Mouse (Mus musculus): ENCODE measurements around the gene Zfp180. TPM values are rescaled to one million over a fixed set of nuclear protein-coding genes. Genes with fewer than 3 reads are reported as not detected.

Gene Zfp180
- polyA plus RNA-seq (2012; rRNA removed) = 8.2 and 9.9 TPM in 2 replicates

GRCm38 (mm10) chr7:24081634-24082431 is at the start of gene Zfp180:
Zfp180 (plus strand) TSS chr7:24081924.

DNA sequence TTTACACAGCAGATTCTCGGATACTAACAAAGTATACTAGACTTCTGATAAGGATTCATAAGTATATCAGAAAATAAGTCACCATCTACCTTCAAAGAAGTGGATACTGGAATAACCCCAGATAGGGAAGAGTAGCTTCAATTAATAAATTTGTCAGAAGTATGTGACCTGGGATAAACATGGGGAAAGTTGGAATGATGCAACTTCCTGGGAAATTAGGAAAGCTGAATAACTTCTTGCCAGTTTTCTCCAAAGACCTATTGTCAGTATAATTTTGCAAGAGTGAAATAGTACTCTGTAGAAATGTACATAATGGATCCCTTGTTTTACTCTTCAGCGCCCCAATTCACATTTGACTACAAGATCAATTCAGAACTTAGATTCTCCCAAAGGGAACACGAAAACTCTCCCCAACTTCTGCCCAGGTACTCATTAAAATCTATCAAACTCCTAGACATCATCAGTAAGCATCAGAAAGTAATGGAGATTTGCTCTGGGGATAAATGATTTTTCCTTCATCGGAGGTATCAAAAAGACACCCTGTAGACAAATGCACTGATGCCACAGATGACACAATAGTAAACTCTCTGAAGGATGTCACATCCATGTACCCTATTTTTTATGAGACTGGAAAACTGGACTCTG is 28.9 kb upstream of the Zfp180 start, which contains the start of gene Vmn1r183:
Vmn1r183 (plus strand) TSS at position 595 of the 645 bp plus-strand sequence.

GRCm38 (mm10) chr7:24112156-24112856 is 30.6 kb downstream of the Zfp180 start, which contains the start of gene Zfp112:
Zfp112 (plus strand) TSS chr7:24112314.

DNA sequence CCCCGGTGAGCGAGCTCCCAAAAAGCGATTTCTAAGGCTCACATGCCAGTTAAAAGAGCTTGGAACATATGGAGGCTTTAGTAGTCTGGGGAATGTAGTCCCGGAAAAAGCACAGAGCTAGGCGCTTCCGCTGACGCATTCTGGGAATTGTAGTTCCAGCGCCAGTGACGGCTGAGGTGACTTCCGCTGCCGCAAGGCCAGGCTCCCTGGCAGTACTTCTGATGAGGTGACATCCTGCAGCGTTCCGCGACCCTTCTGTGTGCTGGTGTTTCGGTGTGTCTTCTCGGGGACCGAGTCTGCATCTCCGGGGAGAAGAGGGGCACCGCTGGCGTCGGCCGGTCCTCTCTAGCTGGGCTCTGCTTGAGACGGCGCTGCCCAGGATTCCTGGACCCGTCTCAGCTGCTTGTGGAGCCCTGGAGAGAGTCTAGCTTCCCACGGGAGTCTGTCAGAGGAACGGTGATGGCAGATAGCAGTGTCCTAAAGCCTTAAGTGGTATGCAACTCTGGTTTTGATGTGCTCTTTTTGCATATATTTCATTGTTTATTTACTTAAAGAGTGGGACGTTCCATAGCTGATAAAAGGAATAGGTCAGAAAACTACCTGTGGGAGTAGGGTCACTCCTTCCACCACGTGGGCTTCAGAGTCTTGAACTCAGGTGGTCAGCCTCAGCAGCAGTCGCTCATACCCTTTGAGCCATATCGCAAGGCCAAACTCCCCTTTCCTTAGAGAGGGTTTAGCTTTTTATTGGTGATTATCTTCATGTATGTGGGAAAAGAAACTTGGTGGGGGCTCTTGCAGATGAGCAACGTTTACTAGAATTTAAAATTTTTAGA is 52.5 kb downstream of the Zfp180 start, which contains the start of gene Zfp235:
Zfp235 (plus strand) TSS at position 174 of the 833 bp plus-strand sequence.

Other genes with a start within 250 kb of the Zfp180 start
- not detected in 2 replicates for gene Vmn1r176, start 244.6 kb upstream of the Zfp180 start, polyA plus RNA-seq (2012; rRNA removed)
- not detected in 2 replicates for gene Vmn1r177, start 215.5 kb upstream of the Zfp180 start, polyA plus RNA-seq (2012; rRNA removed)
- not detected in 2 replicates for gene Vmn1r178, start 189.9 kb upstream of the Zfp180 start, polyA plus RNA-seq (2012; rRNA removed)
- not detected in 2 replicates for gene Vmn1r179, start 154.9 kb upstream of the Zfp180 start, polyA plus RNA-seq (2012; rRNA removed)
- gene Vmn1r180, start 131.3 kb upstream of the Zfp180 start, polyA plus RNA-seq (2012; rRNA removed) = not detected in 2 replicates
- gene Vmn1r181, start 107.3 kb upstream of the Zfp180 start, polyA plus RNA-seq (2012; rRNA removed) = not detected in 2 replicates
- gene V1rd19, start 80.2 kb upstream of the Zfp180 start, polyA plus RNA-seq (2012; rRNA removed) = not detected in 2 replicates
- gene Vmn1r183, start 28.7 kb upstream of the Zfp180 start, polyA plus RNA-seq (2012; rRNA removed) = not detected in 2 replicates
- 0.88 and 1.3 TPM in 2 replicates for gene Zfp112, start 30.4 kb downstream of the Zfp180 start, polyA plus RNA-seq (2012; rRNA removed)
- gene Zfp235, start 52.2 kb downstream of the Zfp180 start, polyA plus RNA-seq (2012; rRNA removed) = 4.0 and 5.8 TPM in 2 replicates
- gene Zfp114, start 93.1 kb downstream of the Zfp180 start, polyA plus RNA-seq (2012; rRNA removed) = 0.14 and 0.20 TPM in 2 replicates
- 1.4 TPM in 2 replicates for gene Zfp111, start 129.5 kb downstream of the Zfp180 start, polyA plus RNA-seq (2012; rRNA removed)
- gene Zfp109, start 155.6 kb downstream of the Zfp180 start, polyA plus RNA-seq (2012; rRNA removed) = 0.93 and 1.0 TPM in 2 replicates
- 0.55 and 0.73 TPM in 2 replicates for gene Zfp108, start 172.9 kb downstream of the Zfp180 start, polyA plus RNA-seq (2012; rRNA removed)
- gene Zfp93, start 188.5 kb downstream of the Zfp180 start, polyA plus RNA-seq (2012; rRNA removed) = 1.4 and 1.6 TPM in 2 replicates
- 4.3 and 4.9 TPM in 2 replicates for gene Zfp61, start 219.3 kb downstream of the Zfp180 start, polyA plus RNA-seq (2012; rRNA removed)
- gene Zfp94, start 234.7 kb downstream of the Zfp180 start, polyA plus RNA-seq (2012; rRNA removed) = 4.4 TPM in 2 replicates